Mouse (Mus musculus) hindbrain, embryonic 14.5 days (tissue): ENCODE data around the gene Pld3. TPM values are rescaled to one million over a fixed set of nuclear protein-coding genes. Genes with fewer than 3 reads are reported as not detected.

Experiments
- ATAC-seq: fragments of 200-750 bp; cut with Nextera tagmentation; 2 replicates; pipeline ENCODE4 v1.8.0; 2017; ENCODE audit warnings: moderate number of reproducible peaks, mild to moderate bottlenecking, moderate TSS enrichment, moderate library complexity; ENCODE audit not compliant: low FRiP score
- DNase-seq: peaks from one replicate; pipeline ENCODE4 v3.0.0-alpha.2; 2015; ENCODE audit warnings: low spot score
- H3K27ac ChIP-seq: fragments of 300-500 bp; sonication (generic); 2 replicates; pipeline ENCODE4 v1.5.1; 2014; ENCODE audit warnings: mild to moderate bottlenecking, moderate library complexity
- H3K27me3 ChIP-seq: fragments of 300-500 bp; sonication (generic); 2 replicates; pipeline ENCODE4 v1.6.1; 2014; ENCODE audit warnings: mild to moderate bottlenecking, low read length, mixed read lengths; ENCODE audit not compliant: control insufficient read depth, insufficient read depth
- H3K36me3 ChIP-seq: fragments of 300-500 bp; sonication (generic); replicated peaks from 2 replicates; pipeline ENCODE4 v1.6.1; 2014; ENCODE audit not compliant: control insufficient read depth, insufficient read depth
- H3K4me1 ChIP-seq: fragments of 300-500 bp; sonication (generic); replicated peaks from 2 replicates; pipeline ENCODE4 v1.6.1; 2014; ENCODE audit warnings: antibody characterized with exemption, low read length, mixed read lengths; ENCODE audit not compliant: control insufficient read depth, insufficient read depth
- H3K4me2 ChIP-seq: fragments of 300-500 bp; sonication (generic); replicated peaks from 2 replicates; pipeline ENCODE4 v1.6.1; 2014; ENCODE audit warnings: mild to moderate bottlenecking, moderate library complexity
- H3K4me3 ChIP-seq: fragments of 300-500 bp; sonication (generic); replicated peaks from 2 replicates; pipeline ENCODE4 v1.5.1; 2014; ENCODE audit warnings: mild to moderate bottlenecking, low read length
- H3K9ac ChIP-seq: fragments of 300-500 bp; sonication (generic); 2 replicates; pipeline ENCODE4 v1.6.1; 2014
- H3K9me3 ChIP-seq: fragments of 300-500 bp; sonication (generic); 2 replicates; pipeline ENCODE4 v1.6.1; 2016; ENCODE audit warnings: low read length; ENCODE audit not compliant: control insufficient read depth
- WGBS: fragments of 180-500 bp; shearing (Covaris S2); extraction: QIAGEN DNeasy Blood & Tissue Kit; methylation state at CpG from one replicate; pipeline ENCODE4 v1.1.7; 2014; 5-methylcytosine and 5-hydroxymethylcytosine counted together
- polyA plus RNA-seq: library from polyadenylated mRNA; unstranded; fragments of >200 nt; fragmentation: Nextera tagmentation; extraction: Ambion mirVana; gene quantifications from 2 replicates; pipeline ENCODE4 v1.2.1, GENCODE M21; 2014

The Pld3 gene
- polyA plus RNA-seq, 1 experiment from 2014 or later, result 156 TPM

- Histone ChIP-seq H3K27ac (no peak overlapping the region), H3K36me3 (peaks cover 93% of the 10 kb centered on the region), H3K9me3 (no peaks in the 10 kb centered on the region), H3K4me2 (no peak overlapping the region), H3K9ac (no peak overlapping the region), H3K4me3 (no peak overlapping the region), H3K27me3 (no peaks in the 10 kb centered on the region), H3K4me1 (no peaks in the 10 kb centered on the region)
- ATAC-seq (no peak), DNase-seq (no peak)
- 94% methylated on average over 4 of the region's 4 CpGs for whole genome bisulfite sequencing
These were observed 19.1 kb upstream of the Pld3 start for GRCm38 (mm10) chr7:27572133-27572532.

GRCm38 (mm10) chr7:27569580-27570224, 16.7 kb upstream of the Pld3 start:
- Histone ChIP-seq H3K4me2 (no peak overlapping the region), H3K9me3 (no peaks in the 10 kb centered on the region), H3K27me3 (no peaks in the 10 kb centered on the region), H3K4me3 (no peak overlapping the region), H3K36me3 (peaks cover 87% of the 10 kb centered on the region), H3K9ac (no peak overlapping the region), H3K27ac (no peak overlapping the region), H3K4me1 (no peaks in the 10 kb centered on the region)
- DNase-seq (no peak), ATAC-seq (no peak)
- 81% methylated on average over 5 of the region's 5 CpGs for WGBS

GRCm38 (mm10) chr7:27560978-27561377, 8.0 kb upstream of the Pld3 start:
- Histone ChIP-seq H3K4me3 (no peak overlapping the region), H3K9me3 (no peaks in the 10 kb centered on the region), H3K4me1 (no peaks in the 10 kb centered on the region), H3K9ac (no peak overlapping the region), H3K27ac (no peak overlapping the region), H3K4me2 (no peak overlapping the region), H3K36me3 (peaks cover 79% of the 10 kb centered on the region), H3K27me3 (no peaks in the 10 kb centered on the region)
- ATAC-seq (no peak), DNase-seq (no peak)
- WGBS, result 100% methylated on average over 1 of the region's 1 CpGs

GRCm38 (mm10) chr7:27560291-27560887, 7.4 kb upstream of the Pld3 start:
- Histone ChIP-seq H3K9ac (no peak overlapping the region), H3K4me1 (no peaks in the 10 kb centered on the region), H3K4me3 (no peak overlapping the region), H3K27ac (no peak overlapping the region), H3K4me2 (no peak overlapping the region), H3K27me3 (no peaks in the 10 kb centered on the region), H3K36me3 (peaks cover 75% of the 10 kb centered on the region), H3K9me3 (no peaks in the 10 kb centered on the region)
- DNase-seq (no peak), ATAC-seq (no peak)
- 81% methylated on average over 8 of the region's 8 CpGs for WGBS

GRCm38 (mm10) chr7:27552070-27552469, 948 bp downstream of the Pld3 start:
- peak overlapping the region; percentile 81 for H3K4me2 ChIP-seq
- peaks cover 8% of the 10 kb centered on the region for H3K36me3 ChIP-seq
- DNase-seq (no peak), ATAC-seq (no peak)
- H3K27ac ChIP-seq, result no peak overlapping the region
- H3K9me3 ChIP-seq, result no peaks in the 10 kb centered on the region
- H3K4me3 ChIP-seq, result peak overlapping the region; percentile 76
- H3K4me1 ChIP-seq, result peaks cover 17% of the 10 kb centered on the region
- no peaks in the 10 kb centered on the region for H3K27me3 ChIP-seq
- WGBS, result 62% methylated on average over 5 of the region's 5 CpGs
- H3K9ac ChIP-seq, result peak overlapping the region; percentile 62; the same call in 1 of the 2 replicates

- Histone ChIP-seq H3K27me3 (no peaks in the 10 kb centered on the region), H3K36me3 (no peaks in the 10 kb centered on the region), H3K9ac (no peak overlapping the region), H3K27ac (no peak overlapping the region), H3K4me1 (peaks cover 17% of the 10 kb centered on the region), H3K4me3 (no peak overlapping the region), H3K9me3 (no peaks in the 10 kb centered on the region), H3K4me2 (no peak overlapping the region)
- 83% methylated on average over 6 of the region's 6 CpGs for WGBS
- no peak for DNase-seq
- no peak for ATAC-seq
These were observed 3.4 kb downstream of the Pld3 start for GRCm38 (mm10) chr7:27549597-27549996.

- no peaks in the 10 kb centered on the region for H3K9me3 ChIP-seq
- WGBS, result 88% methylated on average over 12 of the region's 12 CpGs
- no peaks in the 10 kb centered on the region for H3K27me3 ChIP-seq
- no peak overlapping the region for H3K27ac ChIP-seq
- no peak overlapping the region for H3K4me2 ChIP-seq
- H3K36me3 ChIP-seq, result peaks cover 8% of the 10 kb centered on the region
- no peak overlapping the region for H3K4me3 ChIP-seq
- H3K4me1 ChIP-seq, result peaks cover 10% of the 10 kb centered on the region
- no peak for ATAC-seq
- H3K9ac ChIP-seq, result 0 out of 2 replicates have a peak overlapping the region, but pooled peaks have one; percentile 8
- no peak for DNase-seq
These were observed 8.2 kb downstream of the Pld3 start for GRCm38 (mm10) chr7:27544675-27545370.

- no peaks in the 10 kb centered on the region for H3K27me3 ChIP-seq
- H3K9me3 ChIP-seq, result no peaks in the 10 kb centered on the region
- peaks cover 10% of the 10 kb centered on the region for H3K4me1 ChIP-seq
- 93% methylated on average over 4 of the region's 4 CpGs for WGBS
- DNase-seq, result no peak
- no peak for ATAC-seq
- H3K4me3 ChIP-seq, result no peak overlapping the region
- no peak overlapping the region for H3K27ac ChIP-seq
- H3K4me2 ChIP-seq, result no peak overlapping the region
- no peak overlapping the region for H3K9ac ChIP-seq
- peaks cover 17% of the 10 kb centered on the region for H3K36me3 ChIP-seq
These were observed 9.2 kb downstream of the Pld3 start for GRCm38 (mm10) chr7:27543851-27544250.

GRCm38 (mm10) chr7:27543065-27543464, 10.0 kb downstream of the Pld3 start:
- Histone ChIP-seq H3K9me3 (no peaks in the 10 kb centered on the region), H3K36me3 (peaks cover 25% of the 10 kb centered on the region), H3K4me2 (peak overlapping the region; percentile 96), H3K27me3 (no peaks in the 10 kb centered on the region), H3K4me3 (peak overlapping the region; percentile 67), H3K4me1 (peaks cover 10% of the 10 kb centered on the region), H3K27ac (peak overlapping the region; percentile 59), H3K9ac (peak overlapping the region; percentile 82)
- 47% methylated on average over 6 of the region's 6 CpGs for WGBS
- ATAC-seq (no peak), DNase-seq (no peak)
